Mouse (Mus musculus) lung, adult 2 months (tissue): Measurements from ENCODE around the gene Fbxo46. TPM values are rescaled to one million over a fixed set of nuclear protein-coding genes. Genes with fewer than 3 reads are reported as not detected.

Source experiments
- DNase-seq: peaks from one replicate; pipeline ENCODE4 v3.0.0; 2022
- H3K4me1 ChIP-seq: fragments of 200-500 bp; 2 replicates; pipeline ENCODE4 v1.6.1; 2011; ENCODE audit warnings: low read length; ENCODE audit not compliant: control insufficient read depth, insufficient read depth
- H3K4me3 ChIP-seq: fragments of 200-500 bp; replicated peaks from 2 replicates; pipeline ENCODE3; 2011; ENCODE audit warnings: low read depth, mild to moderate bottlenecking, control low read depth, low read length; ENCODE audit errors: extremely low read depth
- CTCF ChIP-seq: fragments of 200-500 bp; IDR thresholded peaks from 2 replicates; pipeline ENCODE4 v1.5.1; 2011; ENCODE audit warnings: mild to moderate bottlenecking, low read length, control low read depth; ENCODE audit not compliant: insufficient read depth
- POLR2A ChIP-seq: fragments of 200-500 bp; IDR thresholded peaks from 2 replicates; pipeline ENCODE4 v1.6.1; 2011; ENCODE audit warnings: low read depth, mild to moderate bottlenecking, control low read depth, low read length, borderline replicate concordance; ENCODE audit errors: extremely low read depth
- WGBS: fragments of 180-500 bp; shearing (Covaris S2); methylation state at CpG from one replicate; pipeline ENCODE4 v1.1.7; 2018; 5-methylcytosine and 5-hydroxymethylcytosine counted together
- polyA plus RNA-seq: library from polyadenylated mRNA; depleted of rRNA; stranded (reverse); fragments of >200 nt; gene quantifications from 2 replicates; pipeline ENCODE4 v1.2.3, GENCODE M21; 2012

The Fbxo46 gene
- polyA plus RNA-seq, 1 experiment = 10.7 TPM

GRCm38 (mm10) chr7:19160115-19160514, 40.5 kb downstream of the Fbxo46 start:
- DNase-seq = no peak
- TF ChIP-seq CTCF (no peak), POLR2A (no peak)
- Histone ChIP-seq H3K4me1 (no peaks in the 10 kb centered on the region; the same call in none of the 2 replicates), H3K4me3 (no peak overlapping the region)
- 1% methylated on average over 20 of the region's 20 CpGs for WGBS

GRCm38 (mm10) chr7:19162928-19163327, 43.3 kb downstream of the Fbxo46 start:
- WGBS = 68% methylated on average over 7 of the region's 7 CpGs

GRCm38 (mm10) chr7:19163752-19164151, 44.1 kb downstream of the Fbxo46 start:
- WGBS = 29% methylated on average over 12 of the region's 12 CpGs
- no peak for DNase-seq
- no peak for TF ChIP-seq CTCF
- TF ChIP-seq POLR2A = no peak
- Histone ChIP-seq H3K4me3 (no peak overlapping the region), H3K4me1 (no peaks in the 10 kb centered on the region; the same call in 1 of the 2 replicates)

More at GRCm38 (mm10) chr7:19162928-19163327, 43.3 kb downstream of the Fbxo46 start:
- no peak for DNase-seq
- TF ChIP-seq POLR2A (no peak), CTCF (no peak)
- no peak overlapping the region for H3K4me3 ChIP-seq
- no peaks in the 10 kb centered on the region; the same call in 1 of the 2 replicates for H3K4me1 ChIP-seq

- 5% methylated on average over 6 of the region's 6 CpGs for WGBS
- no peak overlapping the region for H3K4me3 ChIP-seq
- TF ChIP-seq CTCF = no peak
- DNase-seq = no peak
- no peaks in the 10 kb centered on the region; the same call in 1 of the 2 replicates for H3K4me1 ChIP-seq
Observed at GRCm38 (mm10) chr7:19164189-19164588, 44.5 kb downstream of the Fbxo46 start.

- no peak overlapping the region for H3K4me3 ChIP-seq
- no peaks in the 10 kb centered on the region for H3K4me1 ChIP-seq
- TF ChIP-seq POLR2A (no peak), CTCF (no peak)
- DNase-seq = no peak
- WGBS = 4% methylated on average over 13 of the region's 13 CpGs
Observed at GRCm38 (mm10) chr7:19164978-19165377, 45.3 kb downstream of the Fbxo46 start.

GRCm38 (mm10) chr7:19165656-19166423, 46.2 kb downstream of the Fbxo46 start, which contains the start of gene Gipr:
Gene Gipr, minus strand, starts transcription at chr7:19166127.
- no peak within 1 kb of the TSS for H3K4me3 ChIP-seq
- no peaks in the 10 kb centered on the region for H3K4me1 ChIP-seq
- TF ChIP-seq POLR2A (no peak), CTCF (no peak)
- WGBS = 18% methylated on average over 14 of the region's 14 CpGs
- no peak for DNase-seq

GRCm38 (mm10) chr7:19166990-19167389, 47.3 kb downstream of the Fbxo46 start:
- WGBS = 81% methylated on average over 3 of the region's 3 CpGs
- H3K4me1 ChIP-seq = no peaks in the 10 kb centered on the region
- H3K4me3 ChIP-seq = no peak overlapping the region
- DNase-seq = no peak
- TF ChIP-seq POLR2A (no peak), CTCF (no peak)

DNA sequence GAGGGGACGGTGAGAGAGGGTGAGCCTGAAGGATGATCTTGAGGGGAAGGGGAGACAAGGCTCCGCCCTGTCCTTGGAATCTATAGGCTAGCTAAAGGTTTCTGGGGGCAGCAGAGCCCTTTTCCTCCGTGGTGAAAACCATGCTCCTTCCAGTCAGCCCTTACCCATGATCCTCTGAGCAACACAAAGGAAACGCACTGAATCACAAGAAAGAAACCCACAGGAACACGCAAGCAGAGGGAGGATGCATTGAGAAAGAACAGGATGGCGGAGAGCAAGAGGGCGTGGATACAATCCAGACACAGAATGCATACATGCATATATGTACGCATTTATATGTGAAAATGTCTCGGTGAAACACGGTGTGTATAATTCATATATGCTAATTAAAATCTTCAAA, 49.8 kb downstream of the Fbxo46 start:
- H3K4me1 ChIP-seq = 0 out of 2 replicates have a peak, but pooled peaks cover 2% of the 10 kb centered on the region
- H3K4me3 ChIP-seq = no peak overlapping the region
- 57% methylated on average over 10 of the region's 10 CpGs for WGBS
- no peak for DNase-seq
- TF ChIP-seq POLR2A (no peak), CTCF (no peak)

- no peak for DNase-seq
- TF ChIP-seq POLR2A = no peak
- no peak for TF ChIP-seq CTCF
- 42% methylated on average over 8 of the region's 8 CpGs for WGBS
- no peak overlapping the region for H3K4me3 ChIP-seq
- H3K4me1 ChIP-seq = 0 out of 2 replicates have a peak, but pooled peaks cover 2% of the 10 kb centered on the region
Observed at GRCm38 (mm10) chr7:19170142-19170541, 50.5 kb downstream of the Fbxo46 start.

DNA sequence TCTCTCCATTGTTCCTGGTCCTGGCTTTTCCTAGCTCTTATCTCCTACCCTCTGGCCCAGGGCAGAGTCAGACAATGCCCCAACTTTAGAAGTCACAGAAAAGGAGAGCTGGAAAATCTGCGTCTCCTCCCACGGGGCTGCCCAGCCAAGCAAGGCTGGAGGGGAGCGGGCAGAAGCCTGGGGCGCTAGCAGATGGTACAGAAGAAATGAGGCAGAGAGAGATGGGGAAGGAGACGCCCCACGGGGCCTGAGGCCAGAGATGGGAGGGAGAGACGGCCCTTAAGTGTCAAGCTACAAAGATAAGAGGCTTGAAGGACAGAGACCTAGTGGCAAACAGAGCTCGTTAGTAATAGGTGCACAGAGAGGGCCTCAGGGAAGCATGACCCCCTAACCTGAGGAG, 52.2 kb downstream of the Fbxo46 start:
- 44% methylated on average over 8 of the region's 8 CpGs for WGBS
- Histone ChIP-seq H3K4me3 (no peak overlapping the region), H3K4me1 (0 out of 2 replicates have a peak, but pooled peaks cover 2% of the 10 kb centered on the region)
- TF ChIP-seq CTCF = no peak
- TF ChIP-seq POLR2A = no peak
- DNase-seq = no peak
